Mouse (Mus musculus) embryonic fibroblast, embryonic 13.5 days (primary cell): ENCODE measurements around the gene Bcl7c.

Experiments used
- CTCF ChIP-seq: IDR thresholded peaks from 2 replicates; pipeline ENCODE4 v1.5.1; 2011; ENCODE audit warnings: mild to moderate bottlenecking, control low read depth, low read length, moderate library complexity, borderline replicate concordance; ENCODE audit not compliant: insufficient read depth
- POLR2A ChIP-seq: IDR thresholded peaks from 2 replicates; pipeline ENCODE4 v1.6.1; 2011; ENCODE audit warnings: low read depth, mild to moderate bottlenecking, control low read depth, low read length, moderate library complexity

DNA sequence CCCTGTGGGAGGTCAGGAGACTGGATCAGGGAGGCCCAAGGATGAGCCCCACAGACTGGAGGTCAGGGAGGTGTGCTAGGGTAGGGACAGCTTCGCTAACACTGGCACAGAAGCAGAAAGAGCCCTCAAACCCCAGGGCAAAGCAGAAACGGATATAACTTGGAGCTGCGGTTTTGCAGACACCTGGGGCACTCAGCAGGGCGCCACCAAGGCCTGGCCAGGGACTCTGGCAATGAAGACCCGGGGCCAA lies 851 bp downstream of the Bcl7c start:
- no peak for TF ChIP-seq CTCF
- no peak; the same call in 1 of the 2 replicates for TF ChIP-seq POLR2A
